Mouse (Mus musculus): ENCODE measurements around the gene Pih1d1. TPM values are rescaled to one million over a fixed set of nuclear protein-coding genes. Genes with fewer than 3 reads are reported as not detected.

Gene Pih1d1
- polyA plus RNA-seq (2015; fragmentation: Illumina TruSeq; extraction: RNeasy Lipid Tissue Mini Kit (QIAGEN cat#74804); ENCODE audit: low read depth, low replicate concordance): 50.0 TPM

GRCm38 (mm10) chr7:45154096-45154992 is at the start of gene Pih1d1, which contains the start of gene Aldh16a1:
Pih1d1 (plus strand) TSS chr7:45154303.
Aldh16a1 (minus strand) TSS chr7:45154584.

GRCm38 (mm10) chr7:45124224-45125143 is 29.6 kb upstream of the Pih1d1 start, which contains the start of gene Rps11:
Rps11 (minus strand) TSS chr7:45124439.

GRCm38 (mm10) chr7:45128624-45129246 is 25.4 kb upstream of the Pih1d1 start, which contains the start of gene Rpl13a:
Rpl13a (minus strand) TSS chr7:45128761.

GRCm38 (mm10) chr7:45135993-45136567 is 18.0 kb upstream of the Pih1d1 start, which contains the start of the genes Gm45713 and Flt3l:
Gm45713 (minus strand) TSS chr7:45136231.
Flt3l (minus strand) TSS chr7:45136432.

GRCm38 (mm10) chr7:45163735-45164490 is 9.8 kb downstream of the Pih1d1 start, which contains the start of gene Slc17a7:
Slc17a7 (plus strand) TSS chr7:45163949.

GRCm38 (mm10) chr7:45179469-45179868 is 25.4 kb downstream of the Pih1d1 start, which contains the start of gene Gfy:
Gfy (minus strand) TSS chr7:45179569.

GRCm38 (mm10) chr7:45180896-45181477 is 26.9 kb downstream of the Pih1d1 start, which contains the start of gene Pth2:
Pth2 (plus strand) TSS chr7:45180995.

GRCm38 (mm10) chr7:45204380-45205143 is 50.5 kb downstream of the Pih1d1 start, which contains the start of gene Ccdc155:
Ccdc155 (minus strand) TSS chr7:45204892.

Other genes starting within 250 kb of the Pih1d1 start
- 188 TPM for gene Ap2a1, start 224.8 kb upstream of the Pih1d1 start, polyA plus RNA-seq (2015; fragmentation: Illumina TruSeq; extraction: RNeasy Lipid Tissue Mini Kit (QIAGEN cat#74804); ENCODE audit: low read depth, low replicate concordance)
- 1.3 TPM for gene Tsks, start 211.1 kb upstream of the Pih1d1 start, polyA plus RNA-seq (2015; fragmentation: Illumina TruSeq; extraction: RNeasy Lipid Tissue Mini Kit (QIAGEN cat#74804); ENCODE audit: low read depth, low replicate concordance)
- 76.4 TPM for gene Cpt1c, start 179.5 kb upstream of the Pih1d1 start, polyA plus RNA-seq (2015; fragmentation: Illumina TruSeq; extraction: RNeasy Lipid Tissue Mini Kit (QIAGEN cat#74804); ENCODE audit: low read depth, low replicate concordance)
- 235 TPM for gene Prmt1, start 167.7 kb upstream of the Pih1d1 start, polyA plus RNA-seq (2015; fragmentation: Illumina TruSeq; extraction: RNeasy Lipid Tissue Mini Kit (QIAGEN cat#74804); ENCODE audit: low read depth, low replicate concordance)
- gene Irf3, start 156.7 kb upstream of the Pih1d1 start, polyA plus RNA-seq (2015; fragmentation: Illumina TruSeq; extraction: RNeasy Lipid Tissue Mini Kit (QIAGEN cat#74804); ENCODE audit: low read depth, low replicate concordance): 45.8 TPM
- gene Bcl2l12, start 155.6 kb upstream of the Pih1d1 start, polyA plus RNA-seq (2015; fragmentation: Illumina TruSeq; extraction: RNeasy Lipid Tissue Mini Kit (QIAGEN cat#74804); ENCODE audit: low read depth, low replicate concordance): 3.6 TPM
- gene Scaf1, start 137.9 kb upstream of the Pih1d1 start, polyA plus RNA-seq (2015; fragmentation: Illumina TruSeq; extraction: RNeasy Lipid Tissue Mini Kit (QIAGEN cat#74804); ENCODE audit: low read depth, low replicate concordance): 83.6 TPM
- gene Rras, start 136.3 kb upstream of the Pih1d1 start, polyA plus RNA-seq (2015; fragmentation: Illumina TruSeq; extraction: RNeasy Lipid Tissue Mini Kit (QIAGEN cat#74804); ENCODE audit: low read depth, low replicate concordance): 17.7 TPM
- gene Prr12, start 101.4 kb upstream of the Pih1d1 start, polyA plus RNA-seq (2015; fragmentation: Illumina TruSeq; extraction: RNeasy Lipid Tissue Mini Kit (QIAGEN cat#74804); ENCODE audit: low read depth, low replicate concordance): 23.9 TPM
- gene Nosip, start 91.9 kb upstream of the Pih1d1 start, polyA plus RNA-seq (2015; fragmentation: Illumina TruSeq; extraction: RNeasy Lipid Tissue Mini Kit (QIAGEN cat#74804); ENCODE audit: low read depth, low replicate concordance): 64.6 TPM
- gene Prrg2, start 91.6 kb upstream of the Pih1d1 start, polyA plus RNA-seq (2015; fragmentation: Illumina TruSeq; extraction: RNeasy Lipid Tissue Mini Kit (QIAGEN cat#74804); ENCODE audit: low read depth, low replicate concordance): 11.6 TPM
- 6.6 TPM for gene Rcn3, start 62.1 kb upstream of the Pih1d1 start, polyA plus RNA-seq (2015; fragmentation: Illumina TruSeq; extraction: RNeasy Lipid Tissue Mini Kit (QIAGEN cat#74804); ENCODE audit: low read depth, low replicate concordance)
- gene Fcgrt, start 50.5 kb upstream of the Pih1d1 start, polyA plus RNA-seq (2015; fragmentation: Illumina TruSeq; extraction: RNeasy Lipid Tissue Mini Kit (QIAGEN cat#74804); ENCODE audit: low read depth, low replicate concordance): 20.1 TPM
- 807 TPM for gene Rps11, start 29.9 kb upstream of the Pih1d1 start, polyA plus RNA-seq (2015; fragmentation: Illumina TruSeq; extraction: RNeasy Lipid Tissue Mini Kit (QIAGEN cat#74804); ENCODE audit: low read depth, low replicate concordance)
- gene Rpl13a, start 25.5 kb upstream of the Pih1d1 start, polyA plus RNA-seq (2015; fragmentation: Illumina TruSeq; extraction: RNeasy Lipid Tissue Mini Kit (QIAGEN cat#74804); ENCODE audit: low read depth, low replicate concordance): 1,952 TPM
- gene Gm45713, start 18.1 kb upstream of the Pih1d1 start, polyA plus RNA-seq (2015; fragmentation: Illumina TruSeq; extraction: RNeasy Lipid Tissue Mini Kit (QIAGEN cat#74804); ENCODE audit: low read depth, low replicate concordance): not detected
- 11.0 TPM for gene Flt3l, start 17.9 kb upstream of the Pih1d1 start, polyA plus RNA-seq (2015; fragmentation: Illumina TruSeq; extraction: RNeasy Lipid Tissue Mini Kit (QIAGEN cat#74804); ENCODE audit: low read depth, low replicate concordance)
- gene Aldh16a1, start 281 bp downstream of the Pih1d1 start, polyA plus RNA-seq (2015; fragmentation: Illumina TruSeq; extraction: RNeasy Lipid Tissue Mini Kit (QIAGEN cat#74804); ENCODE audit: low read depth, low replicate concordance): 6.5 TPM
- 704 TPM for gene Slc17a7, start 9.6 kb downstream of the Pih1d1 start, polyA plus RNA-seq (2015; fragmentation: Illumina TruSeq; extraction: RNeasy Lipid Tissue Mini Kit (QIAGEN cat#74804); ENCODE audit: low read depth, low replicate concordance)
- not detected for gene Gfy, start 25.3 kb downstream of the Pih1d1 start, polyA plus RNA-seq (2015; fragmentation: Illumina TruSeq; extraction: RNeasy Lipid Tissue Mini Kit (QIAGEN cat#74804); ENCODE audit: low read depth, low replicate concordance)
- not detected for gene Pth2, start 26.7 kb downstream of the Pih1d1 start, polyA plus RNA-seq (2015; fragmentation: Illumina TruSeq; extraction: RNeasy Lipid Tissue Mini Kit (QIAGEN cat#74804); ENCODE audit: low read depth, low replicate concordance)
- 2.2 TPM for gene Ccdc155, start 50.6 kb downstream of the Pih1d1 start, polyA plus RNA-seq (2015; fragmentation: Illumina TruSeq; extraction: RNeasy Lipid Tissue Mini Kit (QIAGEN cat#74804); ENCODE audit: low read depth, low replicate concordance)
- gene Dkkl1, start 57.8 kb downstream of the Pih1d1 start, polyA plus RNA-seq (2015; fragmentation: Illumina TruSeq; extraction: RNeasy Lipid Tissue Mini Kit (QIAGEN cat#74804); ENCODE audit: low read depth, low replicate concordance): 39.0 TPM
- gene Tead2, start 61.5 kb downstream of the Pih1d1 start, polyA plus RNA-seq (2015; fragmentation: Illumina TruSeq; extraction: RNeasy Lipid Tissue Mini Kit (QIAGEN cat#74804); ENCODE audit: low read depth, low replicate concordance): 3.6 TPM
- 3.8 TPM for gene Cd37, start 84.8 kb downstream of the Pih1d1 start, polyA plus RNA-seq (2015; fragmentation: Illumina TruSeq; extraction: RNeasy Lipid Tissue Mini Kit (QIAGEN cat#74804); ENCODE audit: low read depth, low replicate concordance)
- gene Slc6a16, start 86.8 kb downstream of the Pih1d1 start, polyA plus RNA-seq (2015; fragmentation: Illumina TruSeq; extraction: RNeasy Lipid Tissue Mini Kit (QIAGEN cat#74804); ENCODE audit: low read depth, low replicate concordance): 1.2 TPM
- not detected for gene Slc6a21, start 123.2 kb downstream of the Pih1d1 start, polyA plus RNA-seq (2015; fragmentation: Illumina TruSeq; extraction: RNeasy Lipid Tissue Mini Kit (QIAGEN cat#74804); ENCODE audit: low read depth, low replicate concordance)
- 19.6 TPM for gene Trpm4, start 179.5 kb downstream of the Pih1d1 start, polyA plus RNA-seq (2015; fragmentation: Illumina TruSeq; extraction: RNeasy Lipid Tissue Mini Kit (QIAGEN cat#74804); ENCODE audit: low read depth, low replicate concordance)
- 0.54 TPM for gene Hrc, start 181.0 kb downstream of the Pih1d1 start, polyA plus RNA-seq (2015; fragmentation: Illumina TruSeq; extraction: RNeasy Lipid Tissue Mini Kit (QIAGEN cat#74804); ENCODE audit: low read depth, low replicate concordance)
- 84.5 TPM for gene Ppfia3, start 212.7 kb downstream of the Pih1d1 start, polyA plus RNA-seq (2015; fragmentation: Illumina TruSeq; extraction: RNeasy Lipid Tissue Mini Kit (QIAGEN cat#74804); ENCODE audit: low read depth, low replicate concordance)
- 167 TPM for gene Lin7b, start 216.3 kb downstream of the Pih1d1 start, polyA plus RNA-seq (2015; fragmentation: Illumina TruSeq; extraction: RNeasy Lipid Tissue Mini Kit (QIAGEN cat#74804); ENCODE audit: low read depth, low replicate concordance)
- gene Snrnp70, start 241.4 kb downstream of the Pih1d1 start, polyA plus RNA-seq (2015; fragmentation: Illumina TruSeq; extraction: RNeasy Lipid Tissue Mini Kit (QIAGEN cat#74804); ENCODE audit: low read depth, low replicate concordance): 309 TPM